Mouse (Mus musculus): ENCODE results near the gene Gm28539.
"Not testable (repeated sequence)": the region's sequence is repeated elsewhere in the genome, so short reads cannot be mapped to it uniquely, and the experiment has no call there.

Gene Gm28539

GRCm38 (mm10) chr16:18955070-18955469, 118.7 kb downstream of the Gm28539 start:
- DNase-seq (ENCODE audit: low read depth, low spot score), result no peak

GRCm38 (mm10) chr16:18963486-18963885, 127.1 kb downstream of the Gm28539 start:
- DNase-seq (ENCODE audit: low read depth, low spot score), result no peak

GRCm38 (mm10) chr16:18969420-18970128, 133.2 kb downstream of the Gm28539 start:
- DNase-seq (ENCODE audit: low read depth, low spot score), result no peak

- DNase-seq (ENCODE audit: low read depth, low spot score), result no peak
Observed at GRCm38 (mm10) chr16:18970837-18971236, 134.5 kb downstream of the Gm28539 start.

- DNase-seq (ENCODE audit: low read depth, low spot score), result not testable (repeated sequence)
Observed at GRCm38 (mm10) chr16:18975665-18976064, 139.3 kb downstream of the Gm28539 start.

GRCm38 (mm10) chr16:18976315-18976714, 139.9 kb downstream of the Gm28539 start:
- DNase-seq (ENCODE audit: low read depth, low spot score), result no peak

GRCm38 (mm10) chr16:18986381-18986780, 150.0 kb downstream of the Gm28539 start:
- no peak for DNase-seq (ENCODE audit: low read depth, low spot score)

GRCm38 (mm10) chr16:18986860-18987259, 150.5 kb downstream of the Gm28539 start:
- DNase-seq (ENCODE audit: low read depth, low spot score), result no peak

GRCm38 (mm10) chr16:19002610-19003389, 166.4 kb downstream of the Gm28539 start:
- peak; percentile 51 for DNase-seq (ENCODE audit: low read depth, low spot score)

GRCm38 (mm10) chr16:19003757-19004156, 167.4 kb downstream of the Gm28539 start:
- DNase-seq (ENCODE audit: low read depth, low spot score), result no peak

- DNase-seq (ENCODE audit: low read depth, low spot score), result no peak
Observed at GRCm38 (mm10) chr16:19005298-19005697, 168.9 kb downstream of the Gm28539 start.
